Mouse (Mus musculus) heart, adult 9 months (tissue): Measurements from ENCODE around the gene Nhlh1.

ENCODE experiments used
- DNase-seq, 2 experiments: peaks; one replicate each; pipeline ENCODE4 v3.0.0; 2022; ENCODE audit warnings: low spot score in 2 of 2

The Nhlh1 gene

GRCm38 (mm10) chr1:172016660-172017516, 40.5 kb downstream of the Nhlh1 start:
- DNase-seq: no peak

- DNase-seq: no peak
Measured at GRCm38 (mm10) chr1:172016031-172016430, 41.3 kb downstream of the Nhlh1 start.

- DNase-seq: no peak
Measured at GRCm38 (mm10) chr1:172015312-172015939, 41.9 kb downstream of the Nhlh1 start.

- no peak for DNase-seq
Measured at GRCm38 (mm10) chr1:172014771-172015170, 42.6 kb downstream of the Nhlh1 start.

GRCm38 (mm10) chr1:172012030-172012429, 45.3 kb downstream of the Nhlh1 start:
- DNase-seq: peak; percentile 26 to 38

- DNase-seq: no peak
Measured at GRCm38 (mm10) chr1:172010042-172010824, 47.1 kb downstream of the Nhlh1 start.

- no peak for DNase-seq
Measured at GRCm38 (mm10) chr1:172009406-172009805, 48.0 kb downstream of the Nhlh1 start.

GRCm38 (mm10) chr1:172008351-172008750, 49.0 kb downstream of the Nhlh1 start:
- no peak for DNase-seq

- DNase-seq: no peak
Measured at GRCm38 (mm10) chr1:172007761-172008160, 49.6 kb downstream of the Nhlh1 start.
